7 mouse cellular contexts compared by ENCODE assay signal in the genomic region with DNA sequence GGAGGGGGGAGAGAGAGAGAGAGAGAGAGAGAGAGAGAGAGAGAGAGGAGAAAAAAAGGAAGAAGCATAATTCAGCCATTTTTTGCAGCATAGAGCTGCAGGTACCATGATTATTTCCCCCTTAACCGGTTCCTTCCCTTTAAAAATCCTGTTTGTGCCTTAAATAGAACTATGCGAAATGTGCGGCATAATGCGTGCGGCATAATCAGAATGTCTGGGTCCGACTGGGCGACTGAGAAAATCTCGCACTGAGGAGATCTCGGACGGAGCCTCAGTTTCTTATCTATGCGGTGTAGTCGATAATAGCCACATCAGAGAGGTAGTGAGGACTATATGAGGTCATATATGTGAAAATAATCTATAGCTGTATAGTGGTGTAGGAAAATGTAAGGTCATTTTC. TPM values are rescaled to one million over a fixed set of nuclear protein-coding genes. Genes with fewer than 3 reads are reported as not detected.
A peak's percentile ranks its signal among the peaks of the same experiment; 100 is the strongest.
DNase-seq lines count a peak whose midpoint lies in the region; ATAC-seq and TF ChIP-seq lines count a peak whose summit lies in the region.

No protein-coding gene starts in this region.

- 12% methylated on average over 12 of the region's 12 CpGs for WGBS in lung, postnatal 0 days
- 32% methylated on average over 12 of the region's 12 CpGs for WGBS in embryonic facial prominence, embryonic 12.5 days
- WGBS in hindbrain, postnatal 0 days = 34% methylated on average over 12 of the region's 12 CpGs
- 17% methylated on average over 12 of the region's 12 CpGs for WGBS in midbrain, embryonic 16.5 days

- H3K4me2 ChIP-seq in lung, postnatal 0 days (replicated peaks; ENCODE audit: low read depth, low read length) = peak overlapping the region; percentile 60
- peak overlapping the region; percentile 46 for H3K4me2 ChIP-seq in embryonic facial prominence, embryonic 12.5 days (replicated peaks)
- H3K4me2 ChIP-seq in hindbrain, postnatal 0 days (ENCODE audit: low read depth, low read length) = peak overlapping the region; percentile 55
- H3K4me2 ChIP-seq in midbrain, embryonic 16.5 days (ENCODE audit: low read length) = peak overlapping the region; percentile 48

- H3K4me3 ChIP-seq in lung, postnatal 0 days (ENCODE audit: low read depth, low read length) = peak overlapping the region; percentile 64
- H3K4me3 ChIP-seq in embryonic facial prominence, embryonic 12.5 days = peak overlapping the region; percentile 58
- peak overlapping the region; percentile 62 for H3K4me3 ChIP-seq in hindbrain, postnatal 0 days (ENCODE audit: low read length)
- H3K4me3 ChIP-seq in midbrain, embryonic 16.5 days (ENCODE audit: low read depth, low read length) = peak overlapping the region; percentile 64

- DNase-seq in lung, postnatal 0 days (ENCODE audit: low spot score) = no peak
- no peak for DNase-seq in lung, postnatal 36 days
- DNase-seq in hindbrain, postnatal 0 days (ENCODE audit: low spot score) = peak; percentile 2
- DNase-seq in c-Kit-positive CD71-positive TER-119-positive erythroid progenitor cells, embryonic 14.5 days (ENCODE audit: low spot score) = no peak

- no peak for ATAC-seq in lung, postnatal 0 days
- no peak for ATAC-seq in embryonic facial prominence, embryonic 12.5 days (ENCODE audit: insufficient number of reproducible peaks, insufficient read depth, low FRiP score, low TSS enrichment)
- ATAC-seq in hindbrain, postnatal 0 days = no peak
- no peak for ATAC-seq in midbrain, embryonic 16.5 days
- no peak for ATAC-seq in erythroid progenitor cell, adult 5-6 weeks (replicated peaks; ENCODE audit: low FRiP score, poor library complexity, severe bottlenecking)

- no peaks in the 10 kb centered on the region for H3K4me1 ChIP-seq in lung, postnatal 0 days (ENCODE audit: insufficient read depth, low read depth, low read length)
- no peaks in the 10 kb centered on the region for H3K4me1 ChIP-seq in embryonic facial prominence, embryonic 12.5 days
- H3K4me1 ChIP-seq in hindbrain, postnatal 0 days (ENCODE audit: insufficient read depth, low read length) = no peaks in the 10 kb centered on the region
- H3K4me1 ChIP-seq in midbrain, embryonic 16.5 days (ENCODE audit: control insufficient read depth, insufficient read depth, low read length) = no peaks in the 10 kb centered on the region

- no peaks in the 10 kb centered on the region; the same call in 1 of the 2 replicates for H3K27me3 ChIP-seq in lung, postnatal 0 days (replicated peaks; ENCODE audit: insufficient read depth, low read length)
- H3K27me3 ChIP-seq in embryonic facial prominence, embryonic 12.5 days = peaks cover 30% of the 10 kb centered on the region
- H3K27me3 ChIP-seq in hindbrain, postnatal 0 days (ENCODE audit: insufficient read depth, low read length) = peaks cover 6% of the 10 kb centered on the region; the same call in 1 of the 2 replicates
- H3K27me3 ChIP-seq in midbrain, embryonic 16.5 days (ENCODE audit: control insufficient read depth, insufficient read depth, low read depth, low read length) = peaks cover 28% of the 10 kb centered on the region

- 0 out of 2 replicates have a peak overlapping the region, but pooled peaks have one; percentile 19 for H3K9ac ChIP-seq in lung, postnatal 0 days (replicated peaks; ENCODE audit: low read depth)
- peak overlapping the region; percentile 66 for H3K9ac ChIP-seq in embryonic facial prominence, embryonic 12.5 days
- H3K9ac ChIP-seq in hindbrain, postnatal 0 days (replicated peaks; ENCODE audit: low read length) = peak overlapping the region; percentile 73
- peak overlapping the region; percentile 73 for H3K9ac ChIP-seq in midbrain, embryonic 16.5 days (ENCODE audit: low read depth, low read length)

- no peak for TF ChIP-seq EP300 in lung, postnatal 0 days (IDR thresholded peaks at IDR 0.05)

- TF ChIP-seq CTCF in lung, postnatal 0 days (IDR thresholded peaks at IDR 0.05) = no peak
- no peak for TF ChIP-seq CTCF in hindbrain, postnatal 0 days (IDR thresholded peaks at IDR 0.05; ENCODE audit: low read depth)

- no peaks in the 10 kb centered on the region for H3K9me3 ChIP-seq in lung, postnatal 0 days (ENCODE audit: low read length)
- H3K9me3 ChIP-seq in embryonic facial prominence, embryonic 12.5 days = no peaks in the 10 kb centered on the region
- H3K9me3 ChIP-seq in hindbrain, postnatal 0 days (ENCODE audit: low read length) = no peaks in the 10 kb centered on the region
- no peaks in the 10 kb centered on the region for H3K9me3 ChIP-seq in midbrain, embryonic 16.5 days (replicated peaks; ENCODE audit: control insufficient read depth, low read length, poor library complexity, severe bottlenecking)

- H3K36me3 ChIP-seq in lung, postnatal 0 days (ENCODE audit: insufficient read depth, low read length) = no peaks in the 10 kb centered on the region
- no peaks in the 10 kb centered on the region for H3K36me3 ChIP-seq in embryonic facial prominence, embryonic 12.5 days
- no peaks in the 10 kb centered on the region for H3K36me3 ChIP-seq in hindbrain, postnatal 0 days (ENCODE audit: insufficient read depth, low read length)
- H3K36me3 ChIP-seq in midbrain, embryonic 16.5 days (ENCODE audit: control insufficient read depth, insufficient read depth, low read length) = no peaks in the 10 kb centered on the region

- no peak overlapping the region for H3K27ac ChIP-seq in lung, postnatal 0 days (ENCODE audit: low read length)
- H3K27ac ChIP-seq in embryonic facial prominence, embryonic 12.5 days = no peak overlapping the region
- no peak overlapping the region for H3K27ac ChIP-seq in hindbrain, postnatal 0 days
- H3K27ac ChIP-seq in midbrain, embryonic 16.5 days (ENCODE audit: low read length) = peak overlapping the region; percentile 9; the same call in 1 of the 2 replicates

RNA-seq across cellular contexts. Expression of gene Klhl15, which starts 1.2 kb away (rescaled TPM):
- polyA plus RNA-seq in lung, postnatal 0 days (2015; fragmentation: Nextera tagmentation; extraction: Ambion mirVana) = 5.1 and 5.7 TPM in 2 replicates
- 10.1 and 13.2 TPM in 2 replicates for polyA plus RNA-seq in embryonic facial prominence, embryonic 12.5 days (2016; fragmentation: Nextera tagmentation; extraction: Ambion mirVana)
- total RNA-seq in hindbrain, postnatal 0 days (2014; rRNA removed) = 21.7 and 26.5 TPM in 2 replicates
- polyA plus RNA-seq in hindbrain, postnatal 0 days (2015; fragmentation: Nextera tagmentation; extraction: Ambion mirVana) = 8.6 and 8.7 TPM in 2 replicates
- 9.3 and 9.7 TPM in 2 replicates for polyA plus RNA-seq in midbrain, embryonic 16.5 days (2015; fragmentation: Nextera tagmentation; extraction: Ambion mirVana)
- 7.5 and 8.3 TPM in 2 replicates for total RNA-seq in erythroid progenitor cell, adult 5-6 weeks (2015; ENCODE audit: low replicate concordance)
- 6.8 and 9.6 TPM in 2 replicates for total RNA-seq in erythroid progenitor cell, adult 5-6 weeks (2017; ENCODE audit: low replicate concordance)

RNA-seq across cellular contexts. Expression of gene Eif2s3x, which starts 22.9 kb away (rescaled TPM):
- polyA plus RNA-seq in lung, postnatal 0 days (2015; fragmentation: Nextera tagmentation; extraction: Ambion mirVana) = 32.0 and 36.1 TPM in 2 replicates
- 89.2 and 90.7 TPM in 2 replicates for polyA plus RNA-seq in embryonic facial prominence, embryonic 12.5 days (2016; fragmentation: Nextera tagmentation; extraction: Ambion mirVana)
- total RNA-seq in hindbrain, postnatal 0 days (2014; rRNA removed) = 179 and 196 TPM in 2 replicates
- 55.5 and 88.1 TPM in 2 replicates for polyA plus RNA-seq in hindbrain, postnatal 0 days (2015; fragmentation: Nextera tagmentation; extraction: Ambion mirVana)
- polyA plus RNA-seq in midbrain, embryonic 16.5 days (2015; fragmentation: Nextera tagmentation; extraction: Ambion mirVana) = 88.3 and 93.3 TPM in 2 replicates
- total RNA-seq in erythroid progenitor cell, adult 5-6 weeks (2015; ENCODE audit: low replicate concordance) = 72.4 and 106 TPM in 2 replicates
- total RNA-seq in erythroid progenitor cell, adult 5-6 weeks (2017; ENCODE audit: low replicate concordance) = 46.4 and 60.6 TPM in 2 replicates

Comparison
In these comparisons a context has a peak if more than half of its experiments do, and no peak if none do; other contexts are left out.
1. H3K9ac ChIP-seq: peak in every context shown above with its lines; median percentile 73 in hindbrain, postnatal 0 days; 73 in midbrain, embryonic 16.5 days; 66 in embryonic facial prominence, embryonic 12.5 days; 19 in lung, postnatal 0 days.